Mouse (Mus musculus) midbrain, postnatal 0 days (tissue): Measurements from ENCODE around the gene Ell3. TPM values are rescaled to one million over a fixed set of nuclear protein-coding genes. Genes with fewer than 3 reads are reported as not detected.
"Not testable (repeated sequence)": the region's sequence is repeated elsewhere in the genome, so short reads cannot be mapped to it uniquely, and the experiment has no call there.

ENCODE experiments used
- ATAC-seq: fragments of 200-750 bp; cut with Nextera tagmentation; 2 replicates; pipeline ENCODE4 v1.8.0; 2017; ENCODE audit warnings: moderate number of reproducible peaks, mild to moderate bottlenecking, moderate TSS enrichment, moderate library complexity; ENCODE audit not compliant: low FRiP score
- DNase-seq: peaks from one replicate; pipeline ENCODE4 v3.0.0-alpha.2; 2015; ENCODE audit warnings: low spot score
- H3K27ac ChIP-seq: fragments of 300-500 bp; sonication (generic); 2 replicates; pipeline ENCODE4 v1.5.1; 2014; ENCODE audit warnings: low read depth, mild to moderate bottlenecking, low read length, mixed read lengths
- H3K27me3 ChIP-seq: fragments of 300-500 bp; sonication (generic); 2 replicates; pipeline ENCODE4 v1.6.1; 2014; ENCODE audit warnings: low read length, control low read depth, mixed read lengths; ENCODE audit not compliant: insufficient read depth
- H3K36me3 ChIP-seq: fragments of 300-500 bp; sonication (generic); 2 replicates; pipeline ENCODE4 v1.6.1; 2014; ENCODE audit warnings: low read length, control low read depth, mixed read lengths; ENCODE audit not compliant: insufficient read depth
- H3K4me1 ChIP-seq: fragments of 300-500 bp; sonication (generic); 2 replicates; pipeline ENCODE4 v1.6.1; 2014; ENCODE audit warnings: mild to moderate bottlenecking, control low read depth, antibody characterized with exemption, low read length, mixed read lengths; ENCODE audit not compliant: insufficient read depth
- H3K4me2 ChIP-seq: fragments of 300-500 bp; sonication (generic); 2 replicates; pipeline ENCODE4 v1.6.1; 2014; ENCODE audit warnings: low read depth, mild to moderate bottlenecking, low read length, mixed read lengths; ENCODE audit not compliant: poor library complexity, severe bottlenecking
- H3K4me3 ChIP-seq: fragments of 300-500 bp; sonication (generic); 2 replicates; pipeline ENCODE4 v1.5.1; 2014; ENCODE audit warnings: low read depth, mild to moderate bottlenecking, low read length, moderate library complexity
- H3K9ac ChIP-seq: fragments of 300-500 bp; sonication (generic); replicated peaks from 2 replicates; pipeline ENCODE4 v1.6.1; 2014; ENCODE audit warnings: mild to moderate bottlenecking, low read length, moderate library complexity, mixed read lengths; ENCODE audit not compliant: poor library complexity, severe bottlenecking
- H3K9me3 ChIP-seq: fragments of 300-500 bp; sonication (generic); 2 replicates; pipeline ENCODE4 v1.6.1; 2016; ENCODE audit warnings: low read length, control low read depth
- CTCF ChIP-seq: IDR thresholded peaks from 2 replicates; pipeline ENCODE4 v1.5.1; 2016; ENCODE audit warnings: antibody characterized with exemption, mild to moderate bottlenecking
- WGBS: fragments of 180-500 bp; shearing (Covaris S2); extraction: QIAGEN DNeasy Blood & Tissue Kit; methylation state at CpG from one replicate; pipeline ENCODE4 v1.1.7; 2014; 5-methylcytosine and 5-hydroxymethylcytosine counted together
- polyA plus RNA-seq: library from polyadenylated mRNA; unstranded; fragments of >200 nt; fragmentation: Nextera tagmentation; extraction: Ambion mirVana; gene quantifications from 2 replicates; pipeline ENCODE4 v1.2.1, GENCODE M21; 2015
- total RNA-seq: library from RNA; depleted of rRNA; stranded (reverse); fragments of >200 nt; gene quantifications from 2 replicates; pipeline ENCODE4 v1.2.3, GENCODE M21; 2014

Gene Ell3
- total and polyA plus RNA-seq, 2 experiments from 2014 or later, result 0.33 to 2.6 TPM

- H3K27ac ChIP-seq, result 0 out of 2 replicates have a peak overlapping the region, but pooled peaks have one; percentile 47
- H3K36me3 ChIP-seq, result no peaks in the 10 kb centered on the region
- no peaks in the 10 kb centered on the region for H3K9me3 ChIP-seq
- peak overlapping the region; percentile 51 for H3K4me3 ChIP-seq
- no peak overlapping the region; the same call in 1 of the 2 replicates for H3K9ac ChIP-seq
- ATAC-seq, result peak; percentile 62
- 36% methylated on average over 8 of the region's 8 CpGs for WGBS
- peak overlapping the region; percentile 57 for H3K4me2 ChIP-seq
- TF ChIP-seq CTCF, result no peak
- DNase-seq, result no peak
- no peaks in the 10 kb centered on the region for H3K27me3 ChIP-seq
- no peaks in the 10 kb centered on the region for H3K4me1 ChIP-seq
Observed at GRCm38 (mm10) chr2:121474180-121474535, 30.1 kb upstream of the Ell3 start.

- H3K4me2 ChIP-seq, result peak within 1 kb of the TSS; percentile 57
- 0 out of 2 replicates have a peak within 1 kb of the TSS, but pooled peaks have one; percentile 47 for H3K27ac ChIP-seq
- ATAC-seq, result peak; percentile 92
- peak; percentile 95 for DNase-seq
- 9% methylated on average over 35 of the region's 41 CpGs for WGBS
- H3K36me3 ChIP-seq, H3K4me1 ChIP-seq, H3K27me3 ChIP-seq, H3K9me3 ChIP-seq: not testable (repeated sequence)
- peak within 1 kb of the TSS; percentile 57; the same call in 1 of the 2 replicates for H3K9ac ChIP-seq
- H3K4me3 ChIP-seq, result peak within 1 kb of the TSS; percentile 51
Observed at GRCm38 (mm10) chr2:121473301-121474179, 29.5 kb upstream of the Ell3 start, which contains the start of gene Mfap1b. Mfap1b (minus strand) TSS chr2:121474067.

DNA sequence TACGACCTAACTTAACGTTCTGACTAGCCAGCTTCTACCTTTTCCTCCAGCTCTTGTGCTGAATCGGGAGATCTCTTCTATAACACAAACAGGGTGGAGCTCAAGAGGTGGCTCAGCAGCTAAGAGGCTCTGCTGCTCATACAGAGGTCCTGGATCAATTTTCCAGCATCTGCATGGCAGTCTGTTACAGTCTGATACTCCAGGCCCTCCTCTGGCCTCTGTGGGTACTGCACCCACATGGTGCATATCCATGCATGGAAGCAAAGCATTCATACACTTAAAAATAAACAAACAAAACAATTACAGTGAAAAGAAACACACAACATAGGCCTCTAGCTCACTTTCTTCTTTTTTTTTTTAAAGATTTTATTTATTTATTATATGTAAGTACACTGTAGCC, 28.7 kb upstream of the Ell3 start:
- 93% methylated on average over 3 of the region's 3 CpGs for WGBS
- not testable (repeated sequence) for H3K4me3 ChIP-seq, H3K4me2 ChIP-seq, H3K9ac ChIP-seq, H3K27me3 ChIP-seq, DNase-seq, ATAC-seq, H3K27ac ChIP-seq, H3K9me3 ChIP-seq, H3K36me3 ChIP-seq, H3K4me1 ChIP-seq

- not testable (repeated sequence) for H3K9ac ChIP-seq, H3K27ac ChIP-seq, H3K36me3 ChIP-seq, H3K9me3 ChIP-seq, ATAC-seq, H3K4me2 ChIP-seq, H3K4me3 ChIP-seq, H3K27me3 ChIP-seq, H3K4me1 ChIP-seq, DNase-seq
- WGBS, result 71% methylated on average over 1 of the region's 6 CpGs
Observed at GRCm38 (mm10) chr2:121468982-121469381, 24.9 kb upstream of the Ell3 start.

- TF ChIP-seq CTCF, result no peak
- Histone ChIP-seq H3K4me2 (no peak overlapping the region), H3K9ac (no peak overlapping the region), H3K36me3 (no peaks in the 10 kb centered on the region), H3K9me3 (no peaks in the 10 kb centered on the region), H3K4me3 (no peak overlapping the region), H3K4me1 (no peaks in the 10 kb centered on the region), H3K27ac (no peak overlapping the region), H3K27me3 (no peaks in the 10 kb centered on the region)
- DNase-seq, result no peak
- no peak for ATAC-seq
- WGBS, result 66% methylated on average over 2 of the region's 2 CpGs
Observed at GRCm38 (mm10) chr2:121460071-121460470, 16.0 kb upstream of the Ell3 start.
